Mouse (Mus musculus): Measurements from ENCODE around the gene Unc13a. TPM values are rescaled to one million over a fixed set of nuclear protein-coding genes. Genes with fewer than 3 reads are reported as not detected.

Unc13a gene
- polyA plus RNA-seq, 1 experiment from 2014 or later: 0.89 TPM

- H3K4me3 ChIP-seq (ENCODE audit: control insufficient read depth in 1 of 2, insufficient read depth in 1 of 2, low read depth in 1 of 2, low read length in 2 of 2): no peak overlapping the region
- no peak overlapping the region for H3K9ac ChIP-seq (ENCODE audit: low read length)
- H3K27me3 ChIP-seq (ENCODE audit: control insufficient read depth, insufficient read depth, low read length): no peaks in the 10 kb centered on the region
- WGBS: 65% methylated on average over 1 of the region's 1 CpGs
- no peak overlapping the region for H3K4me2 ChIP-seq (ENCODE audit: low read length)
- peaks cover 0 to 4% of the 10 kb centered on the region in 2 experiments; a peak in 2 of 4 replicates for H3K4me1 ChIP-seq (ENCODE audit: control insufficient read depth in 2 of 2, insufficient read depth in 2 of 2, low read length in 2 of 2)
- peaks cover 9% of the 10 kb centered on the region for H3K36me3 ChIP-seq (ENCODE audit: control insufficient read depth, insufficient read depth, low read length)
- H3K9me3 ChIP-seq (ENCODE audit: control insufficient read depth, low read length): no peaks in the 10 kb centered on the region
- no peak overlapping the region for H3K27ac ChIP-seq (replicated peaks in 1 of 2; ENCODE audit: control insufficient read depth in 1 of 2, insufficient read depth in 1 of 2, low read depth in 2 of 2, low read length in 2 of 2)
- ATAC-seq (ENCODE audit: insufficient number of reproducible peaks, insufficient read depth, low FRiP score, low read depth): no peak
These were observed 92.5 kb downstream of the Unc13a start for GRCm38 (mm10) chr8:71579009-71579408.

GRCm38 (mm10) chr8:71577856-71578387 is 93.6 kb downstream of the Unc13a start:
- Histone ChIP-seq H3K36me3 (ENCODE audit: control insufficient read depth, insufficient read depth, low read length) (peaks cover 9% of the 10 kb centered on the region; the same call in 1 of the 2 replicates), H3K4me2 (ENCODE audit: low read length) (no peak overlapping the region), H3K9me3 (ENCODE audit: control insufficient read depth, low read length) (no peaks in the 10 kb centered on the region), H3K27me3 (ENCODE audit: control insufficient read depth, insufficient read depth, low read length) (no peaks in the 10 kb centered on the region), H3K9ac (ENCODE audit: low read length) (no peak overlapping the region), H3K4me1 (ENCODE audit: control insufficient read depth in 2 of 2, insufficient read depth in 2 of 2, low read length in 2 of 2) (peaks cover 2 to 8% of the 10 kb centered on the region in 2 experiments; a peak in 3 of 4 replicates), H3K27ac (replicated peaks in 1 of 2; ENCODE audit: control insufficient read depth in 1 of 2, insufficient read depth in 1 of 2, low read depth in 2 of 2, low read length in 2 of 2) (no peak overlapping the region), H3K4me3 (ENCODE audit: control insufficient read depth in 1 of 2, insufficient read depth in 1 of 2, low read depth in 1 of 2, low read length in 2 of 2) (no peak overlapping the region)
- no peak for ATAC-seq (ENCODE audit: insufficient number of reproducible peaks, insufficient read depth, low FRiP score, low read depth)
- WGBS: 53% methylated on average over 4 of the region's 4 CpGs

GRCm38 (mm10) chr8:71575020-71575419 is 96.5 kb downstream of the Unc13a start:
- H3K27ac ChIP-seq (replicated peaks in 1 of 2; ENCODE audit: control insufficient read depth in 1 of 2, insufficient read depth in 1 of 2, low read depth in 2 of 2, low read length in 2 of 2): no peak overlapping the region
- H3K9ac ChIP-seq (ENCODE audit: low read length): no peak overlapping the region
- H3K27me3 ChIP-seq (ENCODE audit: control insufficient read depth, insufficient read depth, low read length): no peaks in the 10 kb centered on the region
- whole genome bisulfite sequencing: 22% methylated on average over 1 of the region's 1 CpGs
- no peaks in the 10 kb centered on the region for H3K9me3 ChIP-seq (ENCODE audit: control insufficient read depth, low read length)
- peaks cover 9 to 19% of the 10 kb centered on the region in 2 experiments for H3K4me1 ChIP-seq (ENCODE audit: control insufficient read depth in 2 of 2, insufficient read depth in 2 of 2, low read length in 2 of 2)
- no peak for ATAC-seq (ENCODE audit: insufficient number of reproducible peaks, insufficient read depth, low FRiP score, low read depth)
- no peaks in the 10 kb centered on the region for H3K36me3 ChIP-seq (ENCODE audit: control insufficient read depth, insufficient read depth, low read length)
- no peak overlapping the region for H3K4me3 ChIP-seq (ENCODE audit: control insufficient read depth in 1 of 2, insufficient read depth in 1 of 2, low read depth in 1 of 2, low read length in 2 of 2)
- no peak overlapping the region for H3K4me2 ChIP-seq (ENCODE audit: low read length)

GRCm38 (mm10) chr8:71574426-71574825 is 97.1 kb downstream of the Unc13a start:
- no peak for ATAC-seq (ENCODE audit: insufficient number of reproducible peaks, insufficient read depth, low FRiP score, low read depth)
- 65% methylated on average over 7 of the region's 7 CpGs for WGBS

More at GRCm38 (mm10) chr8:71574426-71574825, 97.1 kb downstream of the Unc13a start:
- Histone ChIP-seq H3K4me2 (ENCODE audit: low read length) (no peak overlapping the region), H3K36me3 (ENCODE audit: control insufficient read depth, insufficient read depth, low read length) (no peaks in the 10 kb centered on the region), H3K4me1 (ENCODE audit: control insufficient read depth in 2 of 2, insufficient read depth in 2 of 2, low read length in 2 of 2) (peaks cover 9 to 19% of the 10 kb centered on the region in 2 experiments), H3K27ac (replicated peaks in 1 of 2; ENCODE audit: control insufficient read depth in 1 of 2, insufficient read depth in 1 of 2, low read depth in 2 of 2, low read length in 2 of 2) (no peak overlapping the region), H3K27me3 (ENCODE audit: control insufficient read depth, insufficient read depth, low read length) (no peaks in the 10 kb centered on the region), H3K4me3 (ENCODE audit: control insufficient read depth in 1 of 2, insufficient read depth in 1 of 2, low read depth in 1 of 2, low read length in 2 of 2) (no peak overlapping the region), H3K9ac (ENCODE audit: low read length) (no peak overlapping the region), H3K9me3 (ENCODE audit: control insufficient read depth, low read length) (no peaks in the 10 kb centered on the region)

Small RNA genes within 50 kb of the gene (microRNA-seq; reads per million reads assigned to microRNA genes)
- gene Mir6769b: not detected

Other genes starting within 250 kb of the Unc13a start
- gene Abhd8, start 208.1 kb downstream of the Unc13a start, polyA plus RNA-seq (2014; fragmentation: Nextera tagmentation; extraction: Ambion mirVana): 20.8 and 29.2 TPM in 2 replicates
- 191 and 193 TPM in 2 replicates for gene Mrpl34, start 206.8 kb downstream of the Unc13a start, polyA plus RNA-seq (2014; fragmentation: Nextera tagmentation; extraction: Ambion mirVana)
- 76.7 and 79.1 TPM in 2 replicates for gene Dda1, start 202.6 kb downstream of the Unc13a start, polyA plus RNA-seq (2014; fragmentation: Nextera tagmentation; extraction: Ambion mirVana)
- 1.5 and 1.8 TPM in 2 replicates for gene Ano8, start 185.8 kb downstream of the Unc13a start, polyA plus RNA-seq (2014; fragmentation: Nextera tagmentation; extraction: Ambion mirVana)
- gene Gtpbp3, start 183.7 kb downstream of the Unc13a start, polyA plus RNA-seq (2014; fragmentation: Nextera tagmentation; extraction: Ambion mirVana): 3.3 and 4.4 TPM in 2 replicates
- 109 and 121 TPM in 2 replicates for gene Plvap, start 160.0 kb downstream of the Unc13a start, polyA plus RNA-seq (2014; fragmentation: Nextera tagmentation; extraction: Ambion mirVana)
- 0.35 and 0.89 TPM in 2 replicates for gene Ccdc194, start 146.0 kb downstream of the Unc13a start, polyA plus RNA-seq (2014; fragmentation: Nextera tagmentation; extraction: Ambion mirVana)
- 10.8 and 19.0 TPM in 2 replicates for gene Bst2, start 134.3 kb downstream of the Unc13a start, polyA plus RNA-seq (2014; fragmentation: Nextera tagmentation; extraction: Ambion mirVana)
- gene Mvb12a, start 128.8 kb downstream of the Unc13a start, polyA plus RNA-seq (2014; fragmentation: Nextera tagmentation; extraction: Ambion mirVana): 62.2 and 64.0 TPM in 2 replicates
- 0.53 TPM in 1 of 2 replicates, not detected in the other for gene Tmem221, start 112.9 kb downstream of the Unc13a start, polyA plus RNA-seq (2014; fragmentation: Nextera tagmentation; extraction: Ambion mirVana)
- gene Nxnl1, start 105.2 kb downstream of the Unc13a start, polyA plus RNA-seq (2014; fragmentation: Nextera tagmentation; extraction: Ambion mirVana): not detected in 2 replicates
- 14.6 and 15.3 TPM in 2 replicates for gene Slc27a1, start 102.9 kb downstream of the Unc13a start, polyA plus RNA-seq (2014; fragmentation: Nextera tagmentation; extraction: Ambion mirVana)
- gene Pgls, start 79.6 kb downstream of the Unc13a start, polyA plus RNA-seq (2014; fragmentation: Nextera tagmentation; extraction: Ambion mirVana): 199 and 201 TPM in 2 replicates
- 1.4 and 1.5 TPM in 2 replicates for gene Fam129c, start 74.1 kb downstream of the Unc13a start, polyA plus RNA-seq (2014; fragmentation: Nextera tagmentation; extraction: Ambion mirVana)
- 58.1 and 61.6 TPM in 2 replicates for gene Colgalt1, start 60.8 kb downstream of the Unc13a start, polyA plus RNA-seq (2014; fragmentation: Nextera tagmentation; extraction: Ambion mirVana)
- gene Jak3, start 4.5 kb upstream of the Unc13a start, polyA plus RNA-seq (2014; fragmentation: Nextera tagmentation; extraction: Ambion mirVana): 5.9 and 6.3 TPM in 2 replicates
- gene Insl3, start 17.5 kb upstream of the Unc13a start, polyA plus RNA-seq (2014; fragmentation: Nextera tagmentation; extraction: Ambion mirVana): 2.4 and 2.7 TPM in 2 replicates
- gene B3gnt3, start 30.0 kb upstream of the Unc13a start, polyA plus RNA-seq (2014; fragmentation: Nextera tagmentation; extraction: Ambion mirVana): 3.0 and 3.1 TPM in 2 replicates
- gene Fcho1, start 54.0 kb upstream of the Unc13a start, polyA plus RNA-seq (2014; fragmentation: Nextera tagmentation; extraction: Ambion mirVana): 0.61 and 1.4 TPM in 2 replicates
- gene Zfp709, start 210.3 kb upstream of the Unc13a start, polyA plus RNA-seq (2014; fragmentation: Nextera tagmentation; extraction: Ambion mirVana): 4.9 and 5.8 TPM in 2 replicates
- gene Zfp882, start 236.9 kb upstream of the Unc13a start, polyA plus RNA-seq (2014; fragmentation: Nextera tagmentation; extraction: Ambion mirVana): 3.5 and 3.8 TPM in 2 replicates
- gene Zfp617, start 236.9 kb upstream of the Unc13a start, polyA plus RNA-seq (2014; fragmentation: Nextera tagmentation; extraction: Ambion mirVana): 27.8 and 28.2 TPM in 2 replicates